Mouse (Mus musculus) forebrain, embryonic 11.5 days (tissue): ENCODE measurements around the gene Armc8. TPM values are rescaled to one million over a fixed set of nuclear protein-coding genes. Genes with fewer than 3 reads are reported as not detected.

Experiments
- ATAC-seq: fragments of 200-750 bp; cut with Nextera tagmentation; replicated peaks from 2 replicates; pipeline ENCODE4 v1.8.0; 2017; ENCODE audit warnings: moderate TSS enrichment; ENCODE audit not compliant: low FRiP score
- DNase-seq: peaks from one replicate; pipeline ENCODE4 v3.0.0-alpha.2; 2017; ENCODE audit warnings: low spot score
- H3K27ac ChIP-seq: fragments of 300-500 bp; sonication (generic); 2 replicates; pipeline ENCODE4 v1.5.1; 2014; ENCODE audit warnings: low read depth, low read length
- H3K27me3 ChIP-seq: fragments of 300-500 bp; sonication (generic); 2 replicates; pipeline ENCODE4 v1.6.1; 2014; ENCODE audit warnings: mild to moderate bottlenecking, low read length, mixed read lengths; ENCODE audit not compliant: control insufficient read depth, insufficient read depth
- H3K36me3 ChIP-seq: fragments of 300-500 bp; sonication (generic); 2 replicates; pipeline ENCODE4 v1.6.1; 2014; ENCODE audit warnings: mild to moderate bottlenecking, low read length, moderate library complexity, mixed read lengths; ENCODE audit not compliant: control insufficient read depth, insufficient read depth
- H3K4me1 ChIP-seq: fragments of 300-500 bp; sonication (generic); replicated peaks from 2 replicates; pipeline ENCODE4 v1.6.1; 2014; ENCODE audit warnings: low read length, mixed read lengths; ENCODE audit not compliant: control insufficient read depth, insufficient read depth
- H3K4me2 ChIP-seq: fragments of 300-500 bp; sonication (generic); 2 replicates; pipeline ENCODE4 v1.6.1; 2014; ENCODE audit warnings: low read depth, mild to moderate bottlenecking, low read length, moderate library complexity, mixed read lengths; ENCODE audit not compliant: severe bottlenecking
- H3K4me3 ChIP-seq: fragments of 300-500 bp; sonication (generic); 2 replicates; pipeline ENCODE4 v1.5.1; 2014; ENCODE audit warnings: low read depth, low read length
- H3K9ac ChIP-seq: fragments of 300-500 bp; sonication (generic); 2 replicates; pipeline ENCODE4 v1.6.1; 2014; ENCODE audit warnings: low read length
- H3K9me3 ChIP-seq: fragments of 300-500 bp; sonication (generic); 2 replicates; pipeline ENCODE4 v1.6.1; 2016; ENCODE audit warnings: low read length, mixed read lengths; ENCODE audit not compliant: control insufficient read depth
- WGBS: fragments of 180-500 bp; shearing (Covaris S2); extraction: QIAGEN DNeasy Blood & Tissue Kit; methylation state at CpG from one replicate; pipeline ENCODE4 v1.1.7; 2014; 5-methylcytosine and 5-hydroxymethylcytosine counted together
- polyA plus RNA-seq: library from polyadenylated mRNA; unstranded; fragments of >200 nt; fragmentation: Nextera tagmentation; extraction: Ambion mirVana; gene quantifications from 2 replicates; pipeline ENCODE4 v1.2.1, GENCODE M21; 2014

The Armc8 gene
- polyA plus RNA-seq, 1 experiment from 2014 or later = 38.9 TPM

GRCm38 (mm10) chr9:99447323-99447722 lies 121.4 kb downstream of the Armc8 start:
- WGBS = 74% methylated on average over 3 of the region's 3 CpGs
- ATAC-seq = no peak

GRCm38 (mm10) chr9:99446259-99446658 lies 122.4 kb downstream of the Armc8 start:
- no peak overlapping the region for H3K27ac ChIP-seq
- no peaks in the 10 kb centered on the region for H3K9me3 ChIP-seq
- no peak overlapping the region for H3K9ac ChIP-seq
- no peaks in the 10 kb centered on the region for H3K4me1 ChIP-seq
- no peak overlapping the region for H3K4me2 ChIP-seq
- H3K36me3 ChIP-seq = no peaks in the 10 kb centered on the region
- no peak overlapping the region for H3K4me3 ChIP-seq
- no peak for ATAC-seq
- H3K27me3 ChIP-seq = no peaks in the 10 kb centered on the region
- DNase-seq = no peak

More at GRCm38 (mm10) chr9:99447323-99447722, 121.4 kb downstream of the Armc8 start:
- Histone ChIP-seq H3K9ac (no peak overlapping the region), H3K4me2 (no peak overlapping the region), H3K36me3 (no peaks in the 10 kb centered on the region), H3K9me3 (no peaks in the 10 kb centered on the region), H3K4me1 (no peaks in the 10 kb centered on the region), H3K27me3 (no peaks in the 10 kb centered on the region), H3K4me3 (no peak overlapping the region), H3K27ac (no peak overlapping the region)
- no peak for DNase-seq

DNA sequence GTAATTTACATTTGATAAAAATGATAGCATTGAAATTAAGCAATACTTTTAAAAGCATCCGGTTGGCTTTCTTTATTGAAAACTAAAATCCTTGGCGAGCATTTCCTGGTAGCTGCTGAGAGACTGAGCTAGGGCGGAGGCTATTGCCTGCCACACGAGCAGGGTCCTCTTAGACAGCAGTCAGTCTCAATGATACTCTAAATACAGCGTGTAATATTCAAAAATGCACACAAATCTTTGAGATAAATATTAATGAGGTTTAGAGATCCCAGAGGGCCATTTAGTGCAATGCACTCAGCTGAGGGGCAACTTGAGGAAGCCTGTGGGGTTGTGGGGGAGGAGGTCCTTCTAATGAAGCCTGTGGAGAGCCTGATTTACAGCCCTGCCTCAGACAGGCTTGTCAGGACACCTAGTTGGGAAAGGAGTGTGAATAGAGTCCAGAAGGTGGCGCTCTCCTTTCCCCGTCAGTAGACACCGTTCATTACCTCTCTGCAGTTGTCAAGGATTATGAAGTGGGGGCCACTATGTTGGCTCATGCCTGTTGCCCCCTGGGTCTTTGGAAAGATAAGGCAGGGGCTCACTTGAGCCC lies 124.0 kb downstream of the Armc8 start:
- H3K27ac ChIP-seq = no peak overlapping the region
- no peak overlapping the region for H3K4me3 ChIP-seq
- DNase-seq = no peak
- no peaks in the 10 kb centered on the region for H3K4me1 ChIP-seq
- no peaks in the 10 kb centered on the region for H3K27me3 ChIP-seq
- H3K4me2 ChIP-seq = no peak overlapping the region
- no peak; the same call in 1 of the 2 replicates for ATAC-seq
- H3K9ac ChIP-seq = no peak overlapping the region
- H3K9me3 ChIP-seq = no peaks in the 10 kb centered on the region
- WGBS = 46% methylated on average over 8 of the region's 8 CpGs
- no peaks in the 10 kb centered on the region for H3K36me3 ChIP-seq

DNA sequence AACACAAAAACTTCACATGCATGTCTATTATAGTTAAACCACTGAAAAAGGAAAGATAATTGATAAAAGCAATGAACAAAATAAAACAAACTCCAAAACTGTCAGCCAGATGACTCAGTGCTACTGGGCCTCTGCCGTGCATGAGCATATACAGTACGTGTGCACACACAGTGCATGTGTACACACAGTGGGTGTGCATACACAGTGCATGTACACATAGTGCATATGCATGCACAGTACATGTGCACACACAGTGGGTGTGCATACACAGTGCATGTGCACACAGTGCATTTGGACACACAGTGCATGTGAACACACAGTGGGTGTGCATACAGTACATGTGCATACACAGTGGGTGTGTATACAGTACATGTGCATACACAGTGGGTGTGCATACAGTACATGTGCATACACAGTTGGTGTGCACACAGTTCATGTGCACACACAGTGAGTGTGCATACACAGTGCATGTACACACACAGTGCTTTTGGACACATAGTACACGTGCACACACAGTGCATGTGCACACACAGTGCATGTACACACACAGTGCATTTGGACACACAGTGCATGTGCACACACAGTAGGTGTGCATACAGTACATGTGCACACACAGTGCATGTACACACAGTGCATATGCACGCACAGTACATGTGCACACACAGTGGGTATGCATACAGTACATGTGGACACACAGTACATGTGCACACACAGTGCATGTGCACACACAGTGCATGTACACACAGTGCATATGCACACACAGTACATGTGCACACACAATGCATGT lies 126.9 kb downstream of the Armc8 start:
- Histone ChIP-seq H3K27me3 (peaks cover 8% of the 10 kb centered on the region), H3K36me3 (no peaks in the 10 kb centered on the region), H3K4me1 (no peaks in the 10 kb centered on the region; the same call in 1 of the 2 replicates), H3K4me3 (no peak overlapping the region), H3K9me3 (no peaks in the 10 kb centered on the region), H3K27ac (no peak overlapping the region), H3K9ac (no peak overlapping the region), H3K4me2 (no peak overlapping the region)
- 92% methylated on average over 4 of the region's 4 CpGs for whole genome bisulfite sequencing
- DNase-seq (no peak), ATAC-seq (0 out of 2 replicates have a peak, but pooled peaks have one; percentile 10)

DNA sequence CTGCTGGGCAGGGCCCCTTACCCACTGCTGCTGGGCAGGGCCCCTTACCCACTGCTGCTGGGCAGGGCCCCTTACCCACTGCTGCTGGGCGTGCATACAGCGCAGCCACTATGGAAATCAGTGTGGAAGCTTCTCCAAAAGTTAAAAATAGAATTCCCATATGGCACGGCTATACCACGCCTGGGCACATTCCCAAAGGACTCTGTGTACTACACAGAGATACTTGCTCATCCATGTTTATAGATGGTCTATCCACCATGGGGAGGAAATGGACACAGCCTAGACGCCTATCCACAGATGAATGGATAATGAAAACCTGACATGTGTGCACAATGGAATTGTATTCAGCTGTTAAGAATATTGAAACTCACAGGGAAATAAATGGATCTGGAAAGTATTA lies 127.8 kb downstream of the Armc8 start:
- no peak overlapping the region for H3K9ac ChIP-seq
- 81% methylated on average over 5 of the region's 5 CpGs for WGBS
- peaks cover 8% of the 10 kb centered on the region for H3K27me3 ChIP-seq
- no peak for DNase-seq
- no peak overlapping the region for H3K4me3 ChIP-seq
- H3K4me2 ChIP-seq = no peak overlapping the region
- no peaks in the 10 kb centered on the region; the same call in 1 of the 2 replicates for H3K4me1 ChIP-seq
- no peak for ATAC-seq
- no peak overlapping the region for H3K27ac ChIP-seq
- no peaks in the 10 kb centered on the region for H3K36me3 ChIP-seq
- no peaks in the 10 kb centered on the region for H3K9me3 ChIP-seq

- no peaks in the 10 kb centered on the region for H3K36me3 ChIP-seq
- no peak overlapping the region for H3K4me2 ChIP-seq
- H3K4me1 ChIP-seq = peaks cover 9% of the 10 kb centered on the region; the same call in 1 of the 2 replicates
- DNase-seq (no peak), ATAC-seq (no peak)
- no peak overlapping the region for H3K4me3 ChIP-seq
- 81% methylated on average over 8 of the region's 8 CpGs for WGBS
- peaks cover 8% of the 10 kb centered on the region for H3K27me3 ChIP-seq
- H3K9ac ChIP-seq = no peak overlapping the region
- no peak overlapping the region for H3K27ac ChIP-seq
- H3K9me3 ChIP-seq = no peaks in the 10 kb centered on the region
Measured at GRCm38 (mm10) chr9:99439064-99439463, 129.6 kb downstream of the Armc8 start.

GRCm38 (mm10) chr9:99437781-99438565 lies 130.7 kb downstream of the Armc8 start:
- Histone ChIP-seq H3K4me2 (no peak overlapping the region), H3K27ac (no peak overlapping the region), H3K27me3 (peaks cover 8% of the 10 kb centered on the region), H3K36me3 (no peaks in the 10 kb centered on the region), H3K4me3 (no peak overlapping the region), H3K4me1 (peaks cover 9% of the 10 kb centered on the region; the same call in 1 of the 2 replicates), H3K9me3 (no peaks in the 10 kb centered on the region), H3K9ac (no peak overlapping the region)
- 81% methylated on average over 12 of the region's 12 CpGs for WGBS
- DNase-seq = no peak
- ATAC-seq = no peak

DNA sequence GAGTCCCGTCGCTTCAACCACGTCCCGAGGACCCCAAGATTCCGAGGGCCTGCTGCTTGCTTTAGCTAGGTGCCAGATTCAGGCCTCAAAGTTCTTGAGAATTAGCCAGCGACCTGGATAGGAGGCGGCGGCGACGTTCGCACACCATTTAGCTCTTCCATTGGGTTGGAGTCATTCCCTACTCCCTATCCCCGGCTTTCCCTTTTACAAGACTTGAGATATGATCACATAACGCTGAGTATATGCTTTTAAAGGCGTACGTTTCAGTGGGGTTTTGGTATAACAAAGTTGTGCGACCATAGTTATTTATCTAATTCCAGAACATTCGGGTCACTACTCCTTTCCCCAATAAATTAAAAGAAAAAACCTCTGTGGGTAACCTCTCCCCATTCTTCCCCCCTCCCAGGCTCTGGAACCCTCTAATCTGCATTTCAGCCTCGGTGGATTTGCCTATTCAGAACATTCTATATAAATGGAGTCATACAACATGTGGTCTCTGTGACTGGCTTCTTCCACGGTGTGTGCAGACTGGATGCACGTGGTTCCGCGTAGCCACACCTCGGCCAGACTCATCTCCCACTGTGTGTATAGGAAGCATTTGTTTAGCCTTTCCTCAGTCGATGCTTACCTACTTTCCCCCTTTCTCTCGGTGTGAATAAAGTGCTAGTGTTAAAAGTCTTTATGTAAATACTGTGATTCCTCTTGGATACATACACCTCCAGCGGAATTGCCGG lies 131.5 kb downstream of the Armc8 start, which contains the start of gene Mras:
Gene Mras, minus strand, starts transcription at position 351 of the 734 bp plus-strand sequence.
- Histone ChIP-seq H3K27ac (0 out of 2 replicates have a peak within 1 kb of the TSS, but pooled peaks have one; percentile 25), H3K27me3 (peaks cover 8% of the 10 kb centered on the region), H3K9me3 (no peaks in the 10 kb centered on the region), H3K4me2 (peak within 1 kb of the TSS; percentile 74), H3K4me3 (peak within 1 kb of the TSS; percentile 72), H3K4me1 (peaks cover 9% of the 10 kb centered on the region; the same call in 1 of the 2 replicates), H3K36me3 (no peaks in the 10 kb centered on the region), H3K9ac (peak within 1 kb of the TSS; percentile 88)
- ATAC-seq (no peak), DNase-seq (no peak)
- 19% methylated on average over 27 of the region's 27 CpGs for WGBS
